Mouse (Mus musculus): Measurements from ENCODE around the gene Lamc2. TPM values are rescaled to one million over a fixed set of nuclear protein-coding genes. Genes with fewer than 3 reads are reported as not detected.

The Lamc2 gene
- polyA plus RNA-seq (2015; fragmentation: Nextera tagmentation; extraction: Ambion mirVana): 11.0 and 12.7 TPM in 2 replicates

GRCm38 (mm10) chr1:153185828-153186803 is at the start of gene Lamc2:
Gene Lamc2, minus strand, starts transcription at chr1:153186447.
- H3K9me3 ChIP-seq: no peaks in the 10 kb centered on the region
- H3K4me3 ChIP-seq: peak within 1 kb of the TSS; percentile 47
- no peaks in the 10 kb centered on the region for H3K36me3 ChIP-seq
- no peak within 1 kb of the TSS for H3K27ac ChIP-seq
- peak; percentile 67 for ATAC-seq (ENCODE audit: insufficient number of reproducible peaks, insufficient read depth, low FRiP score, low TSS enrichment, low read depth)
- peaks cover 16% of the 10 kb centered on the region for H3K4me1 ChIP-seq
- H3K4me2 ChIP-seq: peak within 1 kb of the TSS; percentile 83
- H3K27me3 ChIP-seq: peaks cover 58% of the 10 kb centered on the region
- peak within 1 kb of the TSS; percentile 65 for H3K9ac ChIP-seq
- 2% methylated on average over 46 of the region's 46 CpGs for WGBS

GRCm38 (mm10) chr1:153235576-153235975 is 49.3 kb upstream of the Lamc2 start:
- H3K9me3 ChIP-seq: no peaks in the 10 kb centered on the region
- H3K36me3 ChIP-seq: peaks cover 55% of the 10 kb centered on the region
- H3K4me1 ChIP-seq: no peaks in the 10 kb centered on the region
- no peak overlapping the region for H3K9ac ChIP-seq
- H3K27me3 ChIP-seq: no peaks in the 10 kb centered on the region
- no peak overlapping the region for H3K4me3 ChIP-seq
- no peak overlapping the region for H3K4me2 ChIP-seq
- WGBS: 63% methylated on average over 4 of the region's 4 CpGs
- no peak overlapping the region for H3K27ac ChIP-seq
- no peak for ATAC-seq (ENCODE audit: insufficient number of reproducible peaks, insufficient read depth, low FRiP score, low TSS enrichment, low read depth)

DNA sequence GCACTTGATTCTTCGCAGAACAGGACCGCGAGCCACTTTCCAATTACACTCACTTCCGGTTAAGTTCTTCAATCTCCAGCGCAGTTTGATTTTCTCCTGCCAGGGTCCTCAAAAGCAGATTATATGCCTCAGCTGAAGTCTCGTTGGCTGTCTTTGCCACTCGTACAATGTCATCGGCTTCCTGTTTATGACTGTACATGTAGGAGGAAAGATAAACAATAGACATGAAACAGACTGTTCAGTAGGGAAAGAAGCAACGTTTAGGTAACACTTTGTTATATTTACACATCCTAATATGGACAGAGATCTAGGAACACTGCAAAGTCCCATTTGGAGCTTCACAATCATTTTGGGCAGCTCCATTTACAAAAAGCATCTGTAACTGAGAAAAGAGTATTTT is 45.4 kb upstream of the Lamc2 start:
- Histone ChIP-seq H3K9me3 (no peaks in the 10 kb centered on the region), H3K4me1 (no peaks in the 10 kb centered on the region), H3K27ac (no peak overlapping the region), H3K27me3 (no peaks in the 10 kb centered on the region), H3K4me2 (no peak overlapping the region), H3K36me3 (peaks cover 68% of the 10 kb centered on the region), H3K9ac (no peak overlapping the region), H3K4me3 (no peak overlapping the region)
- whole genome bisulfite sequencing: 90% methylated on average over 9 of the region's 9 CpGs
- ATAC-seq (ENCODE audit: insufficient number of reproducible peaks, insufficient read depth, low FRiP score, low TSS enrichment, low read depth): no peak

DNA sequence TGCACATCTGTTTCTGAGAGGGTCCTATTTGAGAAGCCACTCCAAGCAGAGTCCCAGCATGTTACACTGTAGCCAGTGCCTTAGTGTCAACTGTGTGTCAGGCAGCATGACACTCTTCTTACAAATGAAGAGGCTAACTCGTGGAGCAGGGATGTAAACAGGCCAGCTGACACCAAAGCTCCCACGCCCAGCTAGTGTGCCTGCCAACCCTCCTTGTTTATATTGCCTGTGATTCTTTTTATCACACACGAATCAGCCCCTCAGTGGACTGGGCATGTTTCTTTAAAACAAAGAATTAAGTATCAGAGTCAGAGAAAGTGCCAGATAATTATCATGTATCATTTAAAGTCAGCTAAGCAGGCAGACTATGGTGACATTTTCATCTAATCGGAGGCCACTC is 41.7 kb upstream of the Lamc2 start:
- no peak overlapping the region for H3K4me3 ChIP-seq
- H3K27me3 ChIP-seq: no peaks in the 10 kb centered on the region
- H3K27ac ChIP-seq: no peak overlapping the region
- peaks cover 3% of the 10 kb centered on the region; the same call in 1 of the 2 replicates for H3K4me1 ChIP-seq
- ATAC-seq (ENCODE audit: insufficient number of reproducible peaks, insufficient read depth, low FRiP score, low TSS enrichment, low read depth): no peak
- WGBS: 78% methylated on average over 4 of the region's 4 CpGs
- H3K9me3 ChIP-seq: no peaks in the 10 kb centered on the region
- no peak overlapping the region for H3K4me2 ChIP-seq
- H3K36me3 ChIP-seq: peaks cover 79% of the 10 kb centered on the region
- H3K9ac ChIP-seq: no peak overlapping the region

DNA sequence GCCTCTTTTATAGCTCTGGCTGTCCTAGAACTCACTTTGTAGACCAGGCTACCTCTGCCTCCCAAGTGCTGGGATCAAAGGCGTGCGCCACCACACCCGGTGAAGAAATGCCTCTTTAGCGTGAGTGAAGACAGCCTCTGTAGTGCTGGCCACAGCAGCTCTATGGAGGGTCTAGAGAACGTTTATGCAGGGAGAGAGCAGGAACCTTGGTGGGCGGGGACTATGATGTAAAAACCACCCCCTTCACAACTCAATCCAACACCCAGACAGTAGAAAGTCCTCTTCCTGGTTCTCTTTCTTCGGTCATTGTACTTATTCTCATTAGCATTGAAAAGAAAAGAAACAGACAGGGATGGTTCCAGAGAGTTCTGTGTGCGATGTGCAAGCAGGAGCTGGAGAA is 40.8 kb upstream of the Lamc2 start:
- no peak for ATAC-seq (ENCODE audit: insufficient number of reproducible peaks, insufficient read depth, low FRiP score, low TSS enrichment, low read depth)
- Histone ChIP-seq H3K27ac (no peak overlapping the region), H3K36me3 (peaks cover 80% of the 10 kb centered on the region), H3K4me1 (peaks cover 3% of the 10 kb centered on the region; the same call in 1 of the 2 replicates), H3K9me3 (no peaks in the 10 kb centered on the region), H3K27me3 (no peaks in the 10 kb centered on the region), H3K4me3 (no peak overlapping the region), H3K4me2 (no peak overlapping the region), H3K9ac (no peak overlapping the region)
- 88% methylated on average over 8 of the region's 8 CpGs for WGBS

DNA sequence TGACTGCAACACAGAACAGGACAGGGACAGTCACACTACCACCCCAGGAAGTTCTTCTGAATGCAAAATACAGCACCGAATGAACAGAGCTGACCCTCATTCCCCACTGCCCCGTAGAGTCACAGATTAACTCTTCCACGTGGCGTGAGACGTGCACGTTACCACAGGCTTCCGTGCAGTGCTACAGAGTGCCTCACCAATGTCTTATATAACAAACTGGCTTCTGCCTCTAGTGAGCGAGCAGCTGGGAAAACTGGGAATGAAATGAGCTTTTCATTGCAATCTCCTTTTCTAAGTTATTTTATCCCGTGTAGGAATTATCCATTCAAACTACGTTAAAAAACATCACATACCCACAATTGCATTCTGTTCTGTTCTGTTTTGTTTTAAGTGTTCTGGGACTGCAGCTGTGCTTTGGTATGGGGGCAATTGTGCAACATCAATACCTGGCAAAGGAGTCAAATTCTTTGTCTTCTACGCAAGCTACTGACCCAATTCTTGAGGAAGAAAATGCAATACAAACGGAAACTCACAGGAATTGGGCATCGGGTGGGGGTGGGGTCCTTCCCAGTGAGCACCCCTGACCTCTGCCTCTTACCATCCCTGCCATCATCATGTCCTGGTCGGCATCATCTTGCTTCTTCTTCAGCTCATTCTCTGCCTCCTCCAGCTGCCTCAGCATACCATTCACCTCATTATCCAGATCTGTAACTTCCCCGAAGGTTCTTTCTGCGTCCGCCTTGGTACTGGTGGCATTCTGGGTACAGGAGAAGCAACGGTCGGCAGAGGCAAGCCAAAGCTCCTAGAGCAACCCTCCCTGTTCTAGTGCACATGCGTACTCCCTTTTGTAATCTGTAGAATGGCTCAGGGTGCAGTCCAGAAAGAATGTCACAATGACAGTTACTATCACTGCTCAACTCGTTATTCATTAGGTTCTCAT is 39.8 kb upstream of the Lamc2 start:
- no peak overlapping the region for H3K9ac ChIP-seq
- WGBS: 86% methylated on average over 21 of the region's 21 CpGs

GRCm38 (mm10) chr1:153224331-153224730 is 38.1 kb upstream of the Lamc2 start:
- H3K36me3 ChIP-seq: peaks cover 82% of the 10 kb centered on the region
- H3K9me3 ChIP-seq: no peaks in the 10 kb centered on the region
- WGBS: 68% methylated on average over 5 of the region's 5 CpGs
- no peak overlapping the region for H3K4me2 ChIP-seq
- H3K27me3 ChIP-seq: no peaks in the 10 kb centered on the region
- H3K4me3 ChIP-seq: no peak overlapping the region
- peaks cover 3% of the 10 kb centered on the region; the same call in 1 of the 2 replicates for H3K4me1 ChIP-seq
- no peak overlapping the region for H3K9ac ChIP-seq
- ATAC-seq (ENCODE audit: insufficient number of reproducible peaks, insufficient read depth, low FRiP score, low TSS enrichment, low read depth): no peak
- H3K27ac ChIP-seq: no peak overlapping the region

More for the DNA sequence above, 39.8 kb upstream of the Lamc2 start:
- Histone ChIP-seq H3K36me3 (peaks cover 80% of the 10 kb centered on the region), H3K4me2 (no peak overlapping the region), H3K27me3 (no peaks in the 10 kb centered on the region), H3K4me3 (no peak overlapping the region), H3K4me1 (peaks cover 3% of the 10 kb centered on the region; the same call in 1 of the 2 replicates), H3K27ac (peak overlapping the region; percentile 8; the same call in 1 of the 2 replicates), H3K9me3 (no peaks in the 10 kb centered on the region)
- ATAC-seq (ENCODE audit: insufficient number of reproducible peaks, insufficient read depth, low FRiP score, low TSS enrichment, low read depth): no peak

GRCm38 (mm10) chr1:153219376-153219775 is 33.1 kb upstream of the Lamc2 start:
- WGBS: 59% methylated on average over 9 of the region's 9 CpGs
- no peak overlapping the region for H3K27ac ChIP-seq
- no peak overlapping the region for H3K4me2 ChIP-seq
- H3K27me3 ChIP-seq: no peaks in the 10 kb centered on the region
- peaks cover 54% of the 10 kb centered on the region for H3K36me3 ChIP-seq
- H3K9me3 ChIP-seq: no peaks in the 10 kb centered on the region
- H3K9ac ChIP-seq: no peak overlapping the region
- 0 out of 2 replicates have a peak, but pooled peaks cover 5% of the 10 kb centered on the region for H3K4me1 ChIP-seq
- ATAC-seq (ENCODE audit: insufficient number of reproducible peaks, insufficient read depth, low FRiP score, low TSS enrichment, low read depth): no peak
- no peak overlapping the region for H3K4me3 ChIP-seq

DNA sequence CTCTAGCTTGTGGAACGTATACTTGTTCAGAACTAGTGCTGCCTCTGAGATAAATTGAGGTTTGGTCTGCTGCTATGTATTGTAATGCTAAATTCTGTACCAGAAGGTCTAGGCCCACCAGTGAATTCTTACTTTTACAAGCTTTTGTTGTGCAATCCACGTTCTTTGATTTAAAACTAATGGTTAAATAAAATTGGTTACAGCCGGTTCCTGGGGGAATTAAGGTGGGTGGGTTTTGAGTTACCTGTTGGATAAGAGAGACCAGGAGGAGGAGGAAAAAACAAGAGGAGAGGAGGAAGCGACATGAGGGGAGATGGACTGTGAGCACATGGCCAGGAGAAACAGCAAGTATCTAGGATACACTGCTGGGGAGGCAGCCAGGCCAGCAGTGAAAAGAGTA is 30.3 kb upstream of the Lamc2 start:
- Histone ChIP-seq H3K4me1 (0 out of 2 replicates have a peak, but pooled peaks cover 5% of the 10 kb centered on the region), H3K9ac (no peak overlapping the region), H3K36me3 (peaks cover 30% of the 10 kb centered on the region), H3K27me3 (no peaks in the 10 kb centered on the region), H3K27ac (no peak overlapping the region), H3K4me3 (no peak overlapping the region), H3K4me2 (no peak overlapping the region), H3K9me3 (no peaks in the 10 kb centered on the region)
- WGBS: 68% methylated on average over 4 of the region's 4 CpGs
- no peak for ATAC-seq (ENCODE audit: insufficient number of reproducible peaks, insufficient read depth, low FRiP score, low TSS enrichment, low read depth)

DNA sequence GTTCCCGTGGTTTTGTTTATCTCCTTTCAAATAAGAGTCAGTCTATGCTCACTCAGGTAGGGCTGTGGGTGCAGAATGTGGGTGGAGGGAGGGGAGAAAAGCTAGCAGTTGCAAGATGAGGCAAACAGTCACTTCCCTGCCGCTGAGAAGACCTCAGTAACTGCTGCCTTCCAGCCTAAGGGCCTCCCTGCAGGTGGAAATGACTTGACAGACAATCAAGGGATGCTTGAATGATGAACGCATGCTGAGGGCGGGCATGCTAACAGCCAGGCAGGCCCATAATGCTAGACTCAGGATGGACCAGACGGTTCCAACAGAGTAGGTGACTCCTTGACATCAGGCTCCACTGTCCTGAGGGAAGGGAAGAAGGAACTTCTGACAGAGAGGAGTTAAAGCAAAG is 29.4 kb upstream of the Lamc2 start:
- H3K4me1 ChIP-seq: 0 out of 2 replicates have a peak, but pooled peaks cover 5% of the 10 kb centered on the region
- no peaks in the 10 kb centered on the region for H3K9me3 ChIP-seq
- no peaks in the 10 kb centered on the region for H3K27me3 ChIP-seq
- H3K9ac ChIP-seq: no peak overlapping the region
- H3K4me2 ChIP-seq: no peak overlapping the region
- WGBS: 69% methylated on average over 5 of the region's 5 CpGs
- peaks cover 21% of the 10 kb centered on the region for H3K36me3 ChIP-seq
- no peak for ATAC-seq (ENCODE audit: insufficient number of reproducible peaks, insufficient read depth, low FRiP score, low TSS enrichment, low read depth)
- H3K27ac ChIP-seq: no peak overlapping the region
- H3K4me3 ChIP-seq: no peak overlapping the region

- Histone ChIP-seq H3K9ac (no peak overlapping the region), H3K36me3 (no peaks in the 10 kb centered on the region), H3K4me3 (no peak overlapping the region), H3K9me3 (no peaks in the 10 kb centered on the region), H3K4me2 (no peak overlapping the region), H3K4me1 (no peaks in the 10 kb centered on the region), H3K27ac (no peak overlapping the region), H3K27me3 (no peaks in the 10 kb centered on the region)
- ATAC-seq (ENCODE audit: insufficient number of reproducible peaks, insufficient read depth, low FRiP score, low TSS enrichment, low read depth): no peak
- WGBS: 51% methylated on average over 4 of the region's 4 CpGs
Measured at GRCm38 (mm10) chr1:153210992-153211391, 24.7 kb upstream of the Lamc2 start.

Measured in embryonic facial prominence, embryonic 13.5 days (tissue).